Mouse (Mus musculus) stomach, adult 2 months (tissue): Measurements from ENCODE around the gene Unk. TPM values are rescaled to one million over a fixed set of nuclear protein-coding genes. Genes with fewer than 3 reads are reported as not detected.

Experiments
- polyA plus RNA-seq: library from polyadenylated mRNA; depleted of rRNA; stranded (reverse); fragments of >200 nt; gene quantifications from 2 replicates; pipeline ENCODE4 v1.2.3, GENCODE M21; 2012; rRNA removed

The Unk gene
- 11.0 and 11.8 TPM in 2 replicates for polyA plus RNA-seq

GRCm38 (mm10) chr11:116030088-116030897, at the start of gene Unk:
TSS of gene Unk (plus strand) at chr11:116030322.

GRCm38 (mm10) chr11:116012262-116012947, 17.7 kb upstream of the Unk start, which contains the start of gene Galk1:
TSS of gene Galk1 (minus strand) at chr11:116012719.

GRCm38 (mm10) chr11:116027756-116028155, 2.4 kb upstream of the Unk start, which contains the start of gene H3f3b:
TSS of gene H3f3b (minus strand) at chr11:116027962.

GRCm38 (mm10) chr11:116077446-116078204, 47.5 kb downstream of the Unk start, which contains the start of gene Unc13d:
TSS of gene Unc13d (minus strand) at chr11:116077961.

GRCm38 (mm10) chr11:116086258-116087193, 56.4 kb downstream of the Unk start, which contains the start of gene Wbp2:
TSS of gene Wbp2 (minus strand) at chr11:116086995.

Other genes with a start within 250 kb of the Unk start
- 26.5 and 26.7 TPM in 2 replicates for gene Caskin2, start 216.7 kb upstream of the Unk start, polyA plus RNA-seq
- 29.9 and 48.0 TPM in 2 replicates for gene Tsen54, start 215.6 kb upstream of the Unk start, polyA plus RNA-seq
- gene Llgl2, start 206.3 kb upstream of the Unk start, polyA plus RNA-seq: 187 and 224 TPM in 2 replicates
- 25.2 and 34.4 TPM in 2 replicates for gene Myo15b, start 171.9 kb upstream of the Unk start, polyA plus RNA-seq
- gene Smim5, start 130.4 kb upstream of the Unk start, polyA plus RNA-seq: 2.9 and 4.1 TPM in 2 replicates
- 24.8 and 28.5 TPM in 2 replicates for gene Smim6, start 118.3 kb upstream of the Unk start, polyA plus RNA-seq
- gene Sap30bp, start 97.0 kb upstream of the Unk start, polyA plus RNA-seq: 13.2 and 13.4 TPM in 2 replicates
- 9.7 and 12.0 TPM in 2 replicates for gene Recql5, start 96.8 kb upstream of the Unk start, polyA plus RNA-seq
- gene Itgb4, start 55.6 kb upstream of the Unk start, polyA plus RNA-seq: 37.3 and 46.8 TPM in 2 replicates
- 47.5 and 60.9 TPM in 2 replicates for gene Galk1, start 17.6 kb upstream of the Unk start, polyA plus RNA-seq
- gene H3f3b, start 2.4 kb upstream of the Unk start, polyA plus RNA-seq: 64.3 and 74.4 TPM in 2 replicates
- gene Unc13d, start 47.6 kb downstream of the Unk start, polyA plus RNA-seq: 8.1 and 8.3 TPM in 2 replicates
- 168 and 184 TPM in 2 replicates for gene Wbp2, start 56.7 kb downstream of the Unk start, polyA plus RNA-seq
- 47.2 and 62.0 TPM in 2 replicates for gene Trim47, start 96.9 kb downstream of the Unk start, polyA plus RNA-seq
- gene Trim65, start 100.8 kb downstream of the Unk start, polyA plus RNA-seq: 6.7 and 7.1 TPM in 2 replicates
- gene Mrpl38, start 108.5 kb downstream of the Unk start, polyA plus RNA-seq: 49.6 and 56.5 TPM in 2 replicates
- gene Fbf1, start 137.8 kb downstream of the Unk start, polyA plus RNA-seq: 7.2 and 9.5 TPM in 2 replicates
- gene Ten1, start 168.5 kb downstream of the Unk start, polyA plus RNA-seq: 10.8 and 11.8 TPM in 2 replicates
- 42.7 and 56.9 TPM in 2 replicates for gene Acox1, start 168.7 kb downstream of the Unk start, polyA plus RNA-seq
- gene Evpl, start 207.8 kb downstream of the Unk start, polyA plus RNA-seq: 18.9 and 19.2 TPM in 2 replicates
- gene Srp68, start 243.9 kb downstream of the Unk start, polyA plus RNA-seq: 18.6 and 18.9 TPM in 2 replicates